Mouse (Mus musculus) embryonic fibroblast, embryonic 13.5 days (primary cell): ENCODE measurements around the gene Ankrd11. TPM values are rescaled to one million over a fixed set of nuclear protein-coding genes. Genes with fewer than 3 reads are reported as not detected.

Experiments used
- H3K27ac ChIP-seq: 2 replicates; pipeline ENCODE4 v1.5.1; 2012; ENCODE audit warnings: low read length, control low read depth, inconsistent platforms; ENCODE audit not compliant: insufficient read depth
- H3K4me1 ChIP-seq: 2 replicates; pipeline ENCODE4 v1.6.1; 2011; ENCODE audit warnings: low read length; ENCODE audit not compliant: control insufficient read depth, insufficient read depth
- H3K4me3 ChIP-seq: 2 replicates; pipeline ENCODE4 v1.5.1; 2011; ENCODE audit warnings: mild to moderate bottlenecking, control low read depth, low read length; ENCODE audit not compliant: insufficient read depth
- CTCF ChIP-seq: IDR thresholded peaks from 2 replicates; pipeline ENCODE4 v1.5.1; 2011; ENCODE audit warnings: mild to moderate bottlenecking, control low read depth, low read length, moderate library complexity, borderline replicate concordance; ENCODE audit not compliant: insufficient read depth
- POLR2A ChIP-seq: IDR thresholded peaks from 2 replicates; pipeline ENCODE4 v1.6.1; 2011; ENCODE audit warnings: low read depth, mild to moderate bottlenecking, control low read depth, low read length, moderate library complexity
- polyA plus RNA-seq: library from polyadenylated mRNA; stranded (reverse); fragments of >200 nt; gene quantifications from 2 replicates; pipeline ENCODE4 v1.2.4, GENCODE M21; 2011; ENCODE audit warnings: low read depth; ENCODE audit not compliant: missing spikeins, insufficient read length

The Ankrd11 gene
- polyA plus RNA-seq, 1 experiment = 83.5 TPM

GRCm38 (mm10) chr8:122937545-122938053, 104.5 kb downstream of the Ankrd11 start:
- peaks cover 22% of the 10 kb centered on the region for H3K4me1 ChIP-seq
- H3K27ac ChIP-seq = no peak overlapping the region
- H3K4me3 ChIP-seq = no peak overlapping the region
- TF ChIP-seq CTCF (no peak), POLR2A (no peak)

GRCm38 (mm10) chr8:122935912-122936311, 106.2 kb downstream of the Ankrd11 start:
- Histone ChIP-seq H3K4me1 (peaks cover 29% of the 10 kb centered on the region), H3K4me3 (no peak overlapping the region), H3K27ac (peak overlapping the region; percentile 8; the same call in 1 of the 2 replicates)
- no peak for TF ChIP-seq CTCF
- no peak for TF ChIP-seq POLR2A

- Histone ChIP-seq H3K4me1 (peaks cover 31% of the 10 kb centered on the region), H3K4me3 (no peak overlapping the region), H3K27ac (no peak overlapping the region)
- TF ChIP-seq POLR2A (no peak), CTCF (no peak)
These were observed 107.0 kb downstream of the Ankrd11 start for GRCm38 (mm10) chr8:122935118-122935517.

- peaks cover 31% of the 10 kb centered on the region for H3K4me1 ChIP-seq
- TF ChIP-seq POLR2A = no peak
- no peak for TF ChIP-seq CTCF
These were observed 108.1 kb downstream of the Ankrd11 start for GRCm38 (mm10) chr8:122933973-122934372.

GRCm38 (mm10) chr8:122932561-122932959, 109.5 kb downstream of the Ankrd11 start:
- Histone ChIP-seq H3K27ac (no peak overlapping the region), H3K4me3 (no peak overlapping the region), H3K4me1 (peaks cover 26% of the 10 kb centered on the region)
- TF ChIP-seq POLR2A (no peak), CTCF (no peak)

More at GRCm38 (mm10) chr8:122933973-122934372, 108.1 kb downstream of the Ankrd11 start:
- no peak overlapping the region for H3K4me3 ChIP-seq
- peak overlapping the region; percentile 86; the same call in 1 of the 2 replicates for H3K27ac ChIP-seq

- Histone ChIP-seq H3K4me3 (no peak overlapping the region), H3K27ac (no peak overlapping the region), H3K4me1 (peaks cover 26% of the 10 kb centered on the region)
- TF ChIP-seq CTCF (no peak), POLR2A (no peak)
These were observed 110.1 kb downstream of the Ankrd11 start for GRCm38 (mm10) chr8:122931834-122932560.

- Histone ChIP-seq H3K4me3 (no peak overlapping the region), H3K27ac (no peak overlapping the region), H3K4me1 (peaks cover 26% of the 10 kb centered on the region)
- no peak for TF ChIP-seq CTCF
- TF ChIP-seq POLR2A = no peak
These were observed 113.3 kb downstream of the Ankrd11 start for GRCm38 (mm10) chr8:122928631-122929224.

GRCm38 (mm10) chr8:122927841-122928240, 114.2 kb downstream of the Ankrd11 start:
- Histone ChIP-seq H3K4me3 (no peak overlapping the region), H3K27ac (no peak overlapping the region), H3K4me1 (peaks cover 26% of the 10 kb centered on the region)
- TF ChIP-seq POLR2A (no peak), CTCF (no peak)

GRCm38 (mm10) chr8:122926782-122927181, 115.3 kb downstream of the Ankrd11 start:
- Histone ChIP-seq H3K4me3 (no peak overlapping the region), H3K4me1 (peaks cover 23% of the 10 kb centered on the region), H3K27ac (no peak overlapping the region)
- TF ChIP-seq POLR2A (no peak), CTCF (peak; percentile 39; the same call in 1 of the 2 replicates)

- TF ChIP-seq POLR2A (no peak), CTCF (no peak)
- Histone ChIP-seq H3K27ac (no peak overlapping the region), H3K4me1 (peaks cover 21% of the 10 kb centered on the region), H3K4me3 (no peak overlapping the region)
These were observed 115.9 kb downstream of the Ankrd11 start for GRCm38 (mm10) chr8:122925939-122926722.
